Mouse (Mus musculus) adrenal gland, postnatal 36 days (tissue): ENCODE measurements at regions not wholly inside any gene's neighbourhood (a gene's known extent, or its start where the extent isn't known, plus 50 kb on each side); places are given as distances from the start of the nearest gene placed in this dataset.
"Not testable (repeated sequence)": the region's sequence is repeated elsewhere in the genome, so short reads cannot be mapped to it uniquely, and the experiment has no call there.

Experiments
- DNase-seq, 2 experiments: peaks; one replicate each; pipeline ENCODE4 v3.0.0; 2021; ENCODE audit warnings: mixed read lengths in 1 of 2

- DNase-seq, result no peak
These were observed 78.1 kb upstream of the Ehbp1 start for GRCm38 (mm10) chr11:22420003-22420723.

- no peak for DNase-seq
These were observed 79.7 kb upstream of the Ehbp1 start for GRCm38 (mm10) chr11:22421762-22422161.

- peak; percentile 83 to 85 for DNase-seq
These were observed 74.6 kb upstream of the Tmem17 start for GRCm38 (mm10) chr11:22437140-22437850.

GRCm38 (mm10) chr11:22437851-22438215 lies 74.1 kb upstream of the Tmem17 start:
- DNase-seq, result peak in 1 of 2 experiments; percentile 27

- peak; percentile 8 to 25 for DNase-seq
These were observed 73.3 kb upstream of the Tmem17 start for GRCm38 (mm10) chr11:22438441-22439066.

GRCm38 (mm10) chr11:22440521-22440920 lies 71.4 kb upstream of the Tmem17 start:
- peak; percentile 64 to 76 for DNase-seq

GRCm38 (mm10) chr11:22453161-22453560 lies 58.7 kb upstream of the Tmem17 start:
- no peak for DNase-seq

- DNase-seq, result no peak
These were observed 55.6 kb upstream of the Tmem17 start for GRCm38 (mm10) chr11:22456286-22456685.

- no peak for DNase-seq
These were observed 54.7 kb upstream of the Tmem17 start for GRCm38 (mm10) chr11:22457220-22457619.

- no peak for DNase-seq
These were observed 52.8 kb upstream of the Tmem17 start for GRCm38 (mm10) chr11:22458951-22459703.

- DNase-seq, result not testable (repeated sequence)
These were observed 50.7 kb upstream of the Tmem17 start for GRCm38 (mm10) chr11:22461019-22461735.
